Mouse (Mus musculus) right cerebral cortex, postnatal 14 days (tissue): ENCODE results near the gene Hbs1l.
A peak's percentile ranks its signal among the peaks of the same experiment; 100 is the strongest.

Experiments
- DNase-seq: peaks from one replicate; pipeline ENCODE4 v3.0.0; 2022

Gene Hbs1l

DNA sequence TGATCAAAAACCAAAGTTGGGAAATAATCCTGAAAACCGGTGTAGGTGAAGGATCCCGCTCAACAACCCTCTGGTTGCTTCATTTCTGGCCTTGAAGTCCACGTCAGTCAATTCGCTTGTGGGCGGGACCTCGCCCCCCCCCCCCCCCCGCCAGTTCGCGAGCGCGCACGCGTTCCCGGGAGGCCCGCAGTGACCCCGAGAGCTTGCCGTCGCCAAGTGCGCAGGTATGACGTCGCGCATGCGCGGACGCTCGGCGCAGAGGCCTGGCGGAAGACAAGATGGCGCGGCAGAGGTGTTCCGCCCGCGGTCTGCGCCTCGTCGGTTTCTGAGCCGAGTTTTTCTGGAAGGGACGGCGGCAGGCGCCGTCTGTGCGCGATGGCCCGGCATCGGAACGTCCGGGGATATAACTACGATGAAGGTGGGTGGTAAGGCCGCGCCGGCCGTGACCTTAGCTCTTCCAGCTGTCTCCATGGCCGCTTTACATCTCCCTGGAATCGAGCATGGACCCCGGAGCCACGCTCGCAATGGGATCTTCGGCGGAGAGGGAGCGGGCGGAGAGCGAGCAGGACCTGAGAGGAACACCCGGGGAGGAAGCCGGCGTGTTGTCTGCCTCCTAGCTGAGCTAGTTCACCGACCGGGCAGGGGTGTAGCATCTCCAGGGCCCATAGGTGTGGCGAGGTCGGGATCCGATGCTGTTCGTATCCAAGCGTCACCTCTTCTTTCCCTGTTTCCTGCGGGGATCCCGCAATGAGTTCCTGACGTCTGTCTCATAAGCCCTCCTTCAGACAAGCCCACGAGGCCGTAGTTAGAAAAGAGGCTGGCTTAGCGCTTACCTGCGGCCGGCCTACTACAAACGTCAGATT lies at the start of gene Hbs1l:
TSS of gene Hbs1l (plus strand) at position 221 of the 863 bp plus-strand sequence.
- DNase-seq = peak; percentile 95

DNA sequence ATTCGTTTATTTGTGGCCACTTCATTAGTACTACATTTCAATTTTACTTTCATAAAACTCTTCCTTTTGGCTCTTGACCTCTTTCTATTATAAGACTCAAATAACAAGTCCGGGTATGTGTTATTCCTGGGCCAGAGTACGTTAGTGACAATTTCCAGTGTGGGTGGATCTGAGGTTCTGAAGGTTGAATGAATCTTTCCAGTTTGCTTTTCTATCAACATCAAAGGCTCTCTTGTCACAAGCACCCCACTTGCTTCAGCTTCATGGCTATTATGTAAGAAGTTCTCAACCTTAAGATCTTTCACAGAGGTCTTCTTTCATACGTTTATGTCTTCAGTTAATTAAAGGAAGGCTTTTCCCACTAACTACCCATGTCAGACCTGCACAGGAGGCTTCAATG lies 47.2 kb upstream of the Hbs1l start:
- DNase-seq = no peak

DNA sequence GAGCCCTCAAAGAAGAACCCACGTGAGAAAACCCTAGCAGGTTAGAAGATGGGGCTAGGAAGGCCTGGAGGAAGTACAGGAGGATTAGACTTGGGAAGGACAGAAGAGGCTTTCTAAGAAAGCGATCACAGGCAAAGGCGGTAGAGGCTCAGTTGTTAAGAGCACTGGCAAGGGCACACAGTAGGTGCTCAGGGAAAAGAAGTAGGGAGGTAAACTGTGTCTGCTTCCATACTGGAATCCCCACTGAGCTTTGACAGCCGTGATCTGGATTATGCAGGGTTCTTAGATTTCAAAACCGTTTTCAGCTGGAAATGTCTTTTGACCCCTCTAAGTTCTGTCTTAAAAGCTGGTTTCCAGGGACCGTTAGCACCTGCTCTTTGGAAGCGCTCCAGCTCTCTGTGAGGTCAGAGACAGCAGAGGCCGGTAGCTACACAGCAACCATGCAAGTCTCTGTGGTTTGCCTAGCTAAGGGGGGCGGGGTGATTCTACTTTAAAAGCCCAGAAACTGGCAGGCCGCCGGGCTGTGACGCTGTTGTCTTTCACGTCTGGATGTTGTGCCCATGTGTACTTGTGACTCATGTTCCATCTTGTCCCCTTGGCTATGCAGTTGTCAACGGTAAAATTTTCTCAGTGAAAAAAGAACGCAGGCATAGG lies 43.8 kb upstream of the Hbs1l start:
- DNase-seq = peak; percentile 55

DNA sequence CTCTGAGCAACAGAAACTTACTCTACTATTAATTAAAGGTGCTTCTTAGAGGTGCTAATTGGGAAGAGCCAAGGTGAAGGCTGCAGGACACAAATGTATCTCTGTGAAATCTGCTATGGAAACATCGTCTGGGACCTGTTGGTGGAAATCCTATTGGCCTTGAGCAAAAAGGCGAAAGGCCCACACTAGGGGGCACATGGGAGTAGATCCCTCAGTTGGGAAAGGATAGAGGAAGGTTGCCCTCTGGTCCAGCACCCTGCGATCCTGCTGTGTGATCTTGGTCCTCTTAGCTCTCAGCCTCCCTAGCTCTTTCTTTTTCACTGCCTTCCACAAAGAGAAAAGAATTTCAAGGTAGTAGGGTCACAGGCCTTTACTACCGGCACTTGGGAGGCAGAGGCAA lies 43.0 kb upstream of the Hbs1l start:
- no peak for DNase-seq

DNA sequence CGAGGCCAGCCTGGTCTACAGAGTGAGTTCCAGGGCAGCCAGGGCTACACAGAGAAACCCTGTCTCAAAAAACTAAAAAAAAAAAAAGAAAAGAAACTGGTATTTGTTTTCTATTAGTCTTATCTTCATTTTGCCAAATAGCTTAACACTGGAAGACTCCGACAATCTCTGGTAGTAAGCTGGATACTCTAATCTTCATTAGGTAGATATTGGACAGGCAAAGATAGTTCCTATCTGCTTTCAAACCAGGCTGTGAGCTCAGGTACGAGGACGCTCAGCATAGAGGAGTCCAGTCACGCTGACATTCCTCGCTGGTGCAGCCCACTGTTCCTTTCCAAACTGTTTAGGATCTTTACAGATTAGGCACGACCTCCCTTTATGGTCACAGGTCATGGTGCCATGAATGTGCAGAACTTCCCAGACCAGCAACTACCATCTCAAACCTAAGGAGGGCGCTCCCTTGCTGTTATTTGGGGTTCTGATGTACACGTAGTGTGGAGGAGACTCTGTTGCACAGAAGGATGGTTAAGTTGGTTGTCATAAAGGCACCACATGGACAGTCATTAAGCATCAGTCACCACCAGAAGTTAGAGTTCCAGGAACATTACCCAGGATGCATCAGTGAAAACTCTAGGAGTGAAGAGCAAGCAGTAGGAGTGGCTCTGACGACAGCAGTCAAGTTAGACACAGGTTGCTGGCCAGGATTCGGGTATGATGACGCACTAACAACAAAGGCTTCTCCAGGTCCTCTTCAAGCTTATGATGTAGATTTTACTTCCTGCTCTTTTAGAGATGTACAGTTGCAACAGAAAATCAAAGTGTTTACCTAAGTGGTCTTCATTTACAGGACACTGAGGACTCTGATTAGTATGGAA lies 41.3 kb upstream of the Hbs1l start:
- DNase-seq = no peak

DNA sequence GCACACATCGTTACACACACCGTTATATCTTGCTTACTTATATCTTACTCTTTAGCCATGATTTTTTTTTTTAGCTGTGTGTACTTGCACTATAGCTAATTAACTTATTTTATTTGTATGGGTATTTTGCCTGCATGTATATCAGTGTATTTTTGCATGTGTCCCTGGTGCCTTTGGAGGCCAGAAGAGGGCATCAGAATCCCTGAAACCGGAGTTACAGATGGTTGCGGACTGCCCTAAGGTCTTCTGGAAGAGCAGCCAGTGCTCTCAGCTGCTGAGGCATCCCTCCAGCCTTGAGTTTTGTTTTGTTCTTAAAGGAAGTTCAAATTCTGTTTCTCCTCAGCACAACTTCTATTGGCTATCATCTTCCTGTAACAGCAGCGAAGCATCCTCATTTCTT lies 38.5 kb upstream of the Hbs1l start:
- DNase-seq = no peak

DNA sequence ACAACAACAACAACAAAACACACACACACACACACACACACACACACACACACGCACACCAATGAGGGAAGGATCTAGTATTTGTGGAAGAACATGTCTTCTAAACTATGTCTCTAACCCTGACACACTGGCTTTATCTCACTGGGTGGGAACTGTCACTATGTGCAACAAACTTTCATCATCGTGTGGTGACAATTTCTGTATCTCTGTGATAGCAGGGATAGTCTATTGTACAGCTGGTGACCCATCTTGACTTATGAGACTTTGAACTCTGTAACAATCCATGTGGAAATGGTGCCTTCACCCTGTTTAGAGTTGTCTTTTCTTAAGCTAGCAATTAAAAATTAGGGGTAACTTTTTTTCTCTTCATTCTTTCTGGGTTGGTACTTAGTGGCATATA lies 36.1 kb upstream of the Hbs1l start:
- no peak for DNase-seq

DNA sequence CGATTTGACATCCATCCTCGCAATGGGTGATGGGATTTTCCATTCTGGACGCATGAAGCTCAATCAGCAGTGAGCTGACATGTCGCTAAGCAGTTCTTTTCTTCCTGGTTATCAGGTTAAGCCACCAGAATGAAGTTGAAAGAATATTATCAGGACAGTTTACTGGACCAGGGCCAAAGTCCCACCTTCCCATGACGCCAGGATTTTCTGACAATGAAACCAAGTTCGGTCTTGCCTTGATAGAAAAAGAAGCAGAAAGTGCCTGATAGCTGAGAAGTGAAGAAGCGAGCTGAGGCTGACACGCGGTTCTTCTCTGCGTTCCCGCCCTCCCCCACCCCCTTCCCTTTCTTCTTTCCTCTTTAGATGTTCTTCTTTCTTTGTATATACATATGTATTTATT lies 30.6 kb upstream of the Hbs1l start:
- no peak for DNase-seq

DNA sequence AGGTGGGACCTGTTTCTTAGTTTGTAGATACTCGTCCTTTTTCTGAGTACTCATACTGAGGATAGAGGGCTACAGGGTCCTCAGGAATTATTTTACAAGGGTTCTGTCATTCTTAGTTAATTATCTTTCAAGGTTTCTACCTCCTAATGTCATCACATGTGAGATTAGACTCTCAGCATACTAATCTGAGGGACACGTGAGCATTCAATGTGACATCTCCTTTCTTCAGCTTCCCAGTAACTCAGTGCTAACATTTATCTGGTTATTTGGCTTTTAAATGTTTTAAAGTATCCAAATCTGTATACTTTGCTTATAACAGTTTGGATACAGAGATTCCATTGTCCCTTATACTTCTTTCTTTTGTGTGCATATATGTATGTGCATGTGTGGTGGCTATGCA lies 28.3 kb upstream of the Hbs1l start:
- DNase-seq = no peak

DNA sequence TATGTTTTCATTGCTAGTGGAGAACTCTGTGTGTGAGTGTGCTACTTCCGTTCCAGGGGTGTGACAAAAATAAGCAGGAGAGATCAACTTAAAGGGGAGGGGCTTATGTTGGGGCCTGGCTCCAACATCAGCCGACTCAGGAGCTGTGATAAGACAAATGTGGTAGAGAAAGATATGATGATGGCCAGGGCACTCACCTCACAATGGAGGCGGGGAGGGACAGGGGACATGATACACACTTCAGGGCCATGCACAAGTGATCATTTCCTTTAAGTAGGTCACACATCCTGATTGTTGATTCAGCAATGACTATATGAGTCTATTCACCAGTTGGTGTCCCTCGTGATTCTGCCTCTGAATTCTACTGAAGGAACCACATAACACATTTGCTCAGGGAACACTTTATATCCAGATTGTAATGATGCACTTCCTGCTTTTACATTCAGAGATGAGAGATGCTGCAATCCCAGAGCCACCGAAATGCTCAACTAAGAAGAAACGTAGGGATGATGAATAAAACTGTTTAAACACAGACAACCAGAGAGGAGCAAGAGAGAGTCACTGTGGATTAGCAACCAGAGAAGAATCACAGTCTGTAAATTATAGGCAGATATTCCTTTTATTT lies 26.9 kb upstream of the Hbs1l start:
- DNase-seq = no peak

DNA sequence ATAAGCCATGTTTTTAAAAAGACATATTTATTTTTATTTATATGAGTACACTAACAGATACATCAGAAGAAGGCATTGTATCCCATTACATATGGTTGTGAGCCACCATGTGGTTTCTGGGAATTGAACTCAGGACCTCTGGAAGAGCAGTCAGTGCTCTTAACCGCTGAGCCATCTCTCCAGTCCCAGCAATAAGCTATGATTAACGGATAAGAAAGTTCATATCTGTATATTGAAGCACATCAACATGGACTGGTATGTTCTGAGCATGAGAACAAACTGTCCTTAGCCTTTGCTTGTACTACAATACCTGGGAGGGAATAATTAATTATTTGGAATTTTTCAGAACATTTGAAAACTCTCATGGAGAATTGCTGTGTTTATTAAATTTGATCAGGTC lies 25.9 kb upstream of the Hbs1l start:
- no peak for DNase-seq

DNA sequence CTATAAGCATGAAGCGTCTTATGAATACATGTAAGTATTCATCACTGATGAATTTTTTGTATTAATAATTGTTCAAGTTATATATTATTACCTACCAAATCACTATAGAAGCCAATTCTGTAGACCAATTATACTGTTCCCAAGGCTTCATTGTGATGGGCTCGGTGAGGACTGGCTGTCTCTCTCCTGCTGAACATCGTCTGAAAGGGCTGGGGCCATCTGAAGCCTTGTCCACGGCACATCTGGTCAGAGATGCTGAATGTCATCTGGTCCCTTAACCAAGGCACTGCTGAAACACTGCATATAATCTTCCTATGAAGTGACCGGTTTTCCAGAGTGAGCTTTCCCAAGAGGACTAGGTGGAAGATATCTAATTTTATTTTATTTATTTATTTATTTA lies 24.9 kb upstream of the Hbs1l start:
- DNase-seq = no peak

DNA sequence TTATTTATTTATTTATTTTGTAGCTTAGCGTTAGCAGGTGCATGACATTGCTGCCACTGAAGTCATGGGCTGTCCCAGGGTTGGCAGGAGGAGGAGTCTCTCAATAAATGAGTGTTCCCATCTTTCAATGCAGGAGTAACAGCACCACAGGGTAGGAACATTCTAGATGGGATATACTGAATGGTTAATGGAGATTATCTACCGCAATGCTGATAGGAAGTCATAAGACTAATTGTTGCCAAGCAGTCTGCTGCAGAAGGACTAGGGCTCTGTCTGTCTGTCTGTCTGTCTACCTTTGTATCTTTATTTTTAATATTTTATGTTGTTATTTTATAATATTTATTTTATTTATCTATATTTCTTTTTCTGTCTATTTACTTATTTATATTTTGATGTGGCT lies 24.5 kb upstream of the Hbs1l start:
- DNase-seq = no peak

DNA sequence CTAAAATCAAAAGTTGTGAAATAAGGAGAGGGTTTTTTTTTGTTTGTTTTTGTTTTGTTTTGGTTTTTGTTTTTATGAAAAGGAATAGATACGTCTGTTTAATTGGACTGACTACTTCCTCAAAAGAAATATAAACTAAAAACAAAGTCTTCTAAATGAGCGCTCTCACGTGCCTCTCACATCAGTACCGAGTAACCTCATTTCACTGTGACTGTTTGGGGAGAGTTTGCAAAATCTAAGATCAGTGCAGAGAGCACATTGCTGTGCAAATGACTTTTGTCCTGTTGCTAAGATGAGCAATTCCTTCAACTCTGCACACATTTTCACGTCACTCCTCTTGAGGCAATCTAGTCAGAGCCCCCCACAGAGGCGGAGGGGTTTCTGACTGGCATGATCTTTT lies 24.0 kb upstream of the Hbs1l start:
- DNase-seq = no peak

DNA sequence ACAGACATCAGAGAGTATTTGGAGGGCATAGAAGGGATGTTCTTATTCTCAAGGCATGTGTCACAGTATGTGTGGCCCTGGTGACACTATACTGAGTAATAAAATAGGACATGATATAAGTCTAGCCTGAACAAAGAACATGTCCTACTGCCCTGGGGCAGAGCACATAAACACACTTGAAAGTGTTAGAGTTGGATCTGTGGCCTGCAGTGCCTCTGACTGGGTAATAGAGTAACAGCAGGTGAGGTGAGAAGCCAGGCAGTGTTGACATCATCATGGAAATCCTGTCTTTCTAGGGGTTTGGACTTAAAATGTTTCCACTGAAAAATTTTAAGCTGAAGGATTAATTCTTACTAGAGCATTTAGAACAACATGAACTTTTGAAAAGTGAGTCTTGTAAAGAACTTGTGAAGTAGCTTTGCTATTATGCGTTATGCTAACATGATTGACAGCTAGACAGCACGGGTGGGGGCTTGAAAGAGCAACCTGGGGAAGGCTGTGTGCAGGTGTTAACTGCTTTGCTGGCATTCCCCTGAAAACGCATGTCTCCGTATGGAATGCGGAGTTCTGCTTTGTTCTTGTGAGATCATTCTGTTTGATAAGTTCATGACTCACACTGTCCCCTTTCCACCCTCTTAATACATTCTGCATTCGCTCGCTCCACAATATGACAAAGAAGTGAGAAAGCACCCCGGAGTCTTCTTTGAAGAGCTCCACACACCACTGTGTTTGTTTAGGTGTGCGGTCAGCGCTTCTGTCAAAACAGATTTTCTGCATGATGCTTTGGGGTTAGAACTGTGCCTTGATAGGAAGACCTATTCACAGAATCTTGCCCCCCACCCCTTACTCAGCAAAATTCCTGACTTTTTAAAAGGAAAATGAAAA lies 8.3 kb upstream of the Hbs1l start:
- DNase-seq = no peak

DNA sequence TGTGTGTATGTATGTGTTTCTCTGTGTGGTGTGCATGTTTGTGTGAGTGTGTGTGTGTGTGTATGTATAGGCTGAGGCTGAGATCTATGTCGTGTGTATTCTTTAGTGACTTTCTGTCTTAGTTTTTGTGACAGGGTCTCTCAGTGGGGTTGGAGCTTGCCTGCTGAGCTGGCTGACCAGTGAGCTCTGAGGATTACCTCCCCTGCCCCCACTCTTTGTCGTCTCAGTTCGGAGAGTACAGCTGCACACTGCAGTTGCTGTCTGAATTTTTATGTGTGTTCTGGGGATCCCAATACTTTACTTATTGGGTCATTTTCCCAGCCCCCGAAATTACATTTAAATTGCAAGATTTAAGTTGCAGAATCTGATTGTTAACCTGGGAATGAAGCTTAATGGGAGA lies 4.6 kb upstream of the Hbs1l start:
- no peak for DNase-seq

DNA sequence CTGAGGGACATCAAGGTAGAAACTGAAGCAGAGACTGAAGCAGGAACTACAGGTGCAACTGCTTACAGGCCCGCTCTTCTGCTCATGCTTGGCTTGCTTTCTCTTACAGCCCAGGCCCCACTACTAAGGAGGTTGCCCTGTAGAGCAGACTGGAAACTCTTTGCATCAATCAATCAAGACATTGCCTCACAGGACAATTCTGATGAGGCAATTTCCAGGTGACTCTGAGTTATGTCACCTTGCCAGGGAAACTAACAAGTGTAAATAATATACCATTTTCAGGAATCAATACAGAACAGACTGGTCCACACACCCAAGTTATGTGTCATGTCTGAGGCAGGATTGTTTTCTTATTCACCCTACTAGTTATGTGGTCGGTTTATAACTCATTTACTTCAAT lies 1.6 kb upstream of the Hbs1l start:
- no peak for DNase-seq

DNA sequence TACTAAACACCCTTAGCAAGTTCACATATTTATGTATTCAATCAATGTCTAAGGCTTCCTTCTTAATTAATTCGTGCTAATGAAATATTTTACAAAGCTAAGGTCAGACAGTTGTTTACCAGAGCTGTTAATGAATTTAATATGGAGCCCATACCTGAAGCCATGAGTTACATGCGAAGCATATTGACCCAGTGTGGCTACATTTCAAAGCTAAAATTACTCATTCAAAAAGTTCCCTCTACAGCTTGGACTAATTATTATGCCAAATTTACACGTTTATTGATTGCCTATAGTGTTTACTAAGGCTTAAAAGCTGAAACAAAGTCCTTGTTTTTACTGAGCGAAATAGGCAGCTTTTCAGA lies 401 bp upstream of the Hbs1l start:
- DNase-seq = no peak

DNA sequence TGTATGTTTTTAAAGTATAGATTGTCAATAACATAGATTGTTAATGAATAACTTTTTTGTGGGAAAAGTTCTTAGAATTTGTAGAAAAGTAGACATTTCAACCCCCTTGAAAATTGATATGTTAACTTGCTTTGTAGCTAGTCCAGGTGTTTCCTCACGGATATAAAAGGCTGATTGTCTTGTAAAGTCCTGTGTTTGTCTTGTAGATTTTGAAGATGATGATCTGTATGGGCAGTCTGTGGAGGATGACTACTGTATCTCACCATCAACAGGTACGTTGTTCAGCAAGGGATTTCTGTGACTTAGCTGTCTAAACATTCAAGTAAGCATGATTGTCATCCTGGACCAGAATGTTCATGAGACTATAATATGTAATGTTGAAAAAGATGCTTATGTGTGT lies 3.2 kb downstream of the Hbs1l start:
- DNase-seq = no peak

DNA sequence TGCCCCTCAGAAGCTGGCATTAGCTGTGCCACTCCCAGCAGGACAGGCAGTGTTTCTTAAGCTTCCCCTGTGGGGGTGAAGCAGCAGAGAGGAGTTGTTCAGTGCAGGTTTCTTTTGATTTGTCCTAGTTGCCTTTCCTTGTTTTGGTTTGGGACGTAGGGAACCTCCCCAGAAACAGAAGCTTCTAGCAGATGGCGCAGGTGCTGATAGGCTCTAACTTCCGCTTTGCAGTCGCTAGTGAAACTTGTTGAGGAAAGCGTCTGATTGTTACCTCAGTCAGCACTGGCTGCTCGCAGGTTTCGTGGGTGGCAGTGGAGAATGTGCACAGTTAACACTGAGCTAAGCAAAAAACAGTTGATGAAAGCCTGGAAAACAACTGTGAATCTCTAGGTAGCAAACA lies 6.0 kb downstream of the Hbs1l start:
- DNase-seq = no peak

DNA sequence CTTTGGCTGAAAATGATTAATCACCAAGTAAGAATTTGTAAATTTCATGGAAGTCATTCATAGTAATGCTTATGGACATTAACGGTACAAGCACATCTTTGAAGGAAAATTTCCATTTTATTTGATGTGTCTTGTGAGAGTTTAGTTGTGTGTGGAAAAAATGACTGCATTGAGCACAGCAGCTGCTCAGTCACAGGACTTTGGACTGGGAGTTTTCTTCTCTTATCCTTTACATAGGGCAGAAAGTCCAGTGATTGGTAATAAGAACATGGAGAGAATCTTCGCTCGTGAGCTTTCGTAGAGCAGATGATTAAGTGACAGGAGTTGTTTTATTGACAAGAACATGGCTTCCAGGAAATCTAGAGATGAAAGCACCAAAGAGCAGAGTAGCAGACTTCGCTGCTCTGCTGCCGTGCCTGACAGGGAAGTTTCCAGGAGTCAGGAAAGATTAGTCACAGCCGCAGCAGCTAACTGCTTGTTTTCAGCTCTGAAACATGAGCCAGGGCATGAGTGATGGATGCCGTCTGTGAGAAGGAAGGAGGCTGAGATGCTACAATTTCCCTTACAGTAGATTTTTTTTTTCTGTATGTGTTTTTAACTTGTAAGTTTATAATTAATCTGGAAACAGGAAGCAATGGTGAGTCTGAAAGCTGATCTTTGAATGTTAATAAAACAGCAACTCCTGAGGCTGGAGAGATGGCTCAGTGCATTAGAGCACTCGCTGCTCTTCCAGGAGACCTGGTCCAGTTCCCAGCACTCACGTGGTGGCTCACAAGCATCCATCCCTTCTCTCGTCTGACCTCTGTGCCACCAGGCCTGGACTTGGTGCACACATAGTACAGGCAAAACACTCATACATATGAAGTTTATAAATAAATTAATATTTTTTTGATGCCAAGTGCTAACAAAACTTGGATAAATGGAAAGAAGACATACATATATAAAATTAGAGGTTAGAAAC lies 9.2 kb downstream of the Hbs1l start:
- DNase-seq = no peak
